Mouse (Mus musculus): Measurements from ENCODE around the gene Kras.

- TF ChIP-seq GATA1 (IDR thresholded peaks at IDR 0.05; ENCODE audit: borderline replicate concordance, low read length) (no peak), FLI1 (IDR thresholded peaks at IDR 0.05; ENCODE audit: low read length) (no peak)
These were observed 26.3 kb upstream of the Kras start for GRCm38 (mm10) chr6:145276265-145276780.

Measured in megakaryocyte, embryonic 14.5 days (primary cell).